Mouse (Mus musculus) heart, embryonic 14.5 days (tissue): ENCODE results near the gene Arid3b. TPM values are rescaled to one million over a fixed set of nuclear protein-coding genes. Genes with fewer than 3 reads are reported as not detected.

Experiments
- ATAC-seq: fragments of 200-750 bp; cut with Nextera tagmentation; 2 replicates; pipeline ENCODE4 v1.8.0; 2017; ENCODE audit warnings: low read depth, moderate TSS enrichment; ENCODE audit not compliant: insufficient number of reproducible peaks, insufficient read depth, low FRiP score
- H3K27ac ChIP-seq, 2 experiments: fragments of 200-500 bp in 1 of 2; fragments of 300-500 bp in 1 of 2; sonication (generic) in 1 of 2; replicated peaks in 1 of 2; 2 replicates each; pipeline ENCODE4 v1.5.1; 2012 to 2014; ENCODE audit warnings: low read depth in 2 of 2, low read length in 2 of 2, control low read depth in 1 of 2, mild to moderate bottlenecking in 1 of 2, mixed read lengths in 1 of 2; ENCODE audit not compliant: control insufficient read depth in 1 of 2, insufficient read depth in 1 of 2
- H3K27me3 ChIP-seq: fragments of 300-500 bp; sonication (generic); 2 replicates; pipeline ENCODE4 v1.6.1; 2014; ENCODE audit warnings: mild to moderate bottlenecking, low read length, control low read depth; ENCODE audit not compliant: control insufficient read depth, insufficient read depth
- H3K36me3 ChIP-seq: fragments of 300-500 bp; sonication (generic); 2 replicates; pipeline ENCODE4 v1.6.1; 2014; ENCODE audit warnings: mild to moderate bottlenecking, control low read depth, low read length, mixed read lengths; ENCODE audit not compliant: control insufficient read depth, insufficient read depth
- H3K4me1 ChIP-seq, 2 experiments: fragments of 200-500 bp in 1 of 2; fragments of 300-500 bp in 1 of 2; sonication (generic) in 1 of 2; 2 replicates each; pipeline ENCODE4 v1.6.1; 2012 to 2014; ENCODE audit warnings: low read length in 2 of 2, control low read depth in 1 of 2, mixed read lengths in 1 of 2; ENCODE audit not compliant: control insufficient read depth in 2 of 2, insufficient read depth in 2 of 2
- H3K4me2 ChIP-seq: fragments of 300-500 bp; sonication (generic); 2 replicates; pipeline ENCODE4 v1.6.1; 2014; ENCODE audit warnings: mild to moderate bottlenecking, low read length
- H3K4me3 ChIP-seq, 2 experiments: fragments of 200-500 bp in 1 of 2; fragments of 300-500 bp in 1 of 2; sonication (generic) in 1 of 2; 2 replicates each; pipeline ENCODE4 v1.5.1; 2012 to 2014; ENCODE audit warnings: low read length in 2 of 2, mild to moderate bottlenecking in 2 of 2, control low read depth in 1 of 2, low read depth in 1 of 2, moderate library complexity in 1 of 2; ENCODE audit not compliant: control insufficient read depth in 1 of 2, insufficient read depth in 1 of 2
- H3K9ac ChIP-seq: fragments of 300-500 bp; sonication (generic); 2 replicates; pipeline ENCODE4 v1.6.1; 2014; ENCODE audit warnings: mild to moderate bottlenecking, low read length
- H3K9me3 ChIP-seq: fragments of 300-500 bp; sonication (generic); 2 replicates; pipeline ENCODE4 v1.6.1; 2016; ENCODE audit warnings: low read length, control low read depth; ENCODE audit not compliant: control insufficient read depth
- WGBS: fragments of 180-500 bp; shearing (Covaris S2); extraction: QIAGEN DNeasy Blood & Tissue Kit; methylation state at CpG from one replicate; pipeline ENCODE4 v1.1.7; 2014; 5-methylcytosine and 5-hydroxymethylcytosine counted together
- polyA plus RNA-seq: library from polyadenylated mRNA; unstranded; fragments of >200 nt; fragmentation: Nextera tagmentation; extraction: Ambion mirVana; gene quantifications from 2 replicates; pipeline ENCODE4 v1.2.1, GENCODE M21; 2014

Gene Arid3b
- polyA plus RNA-seq, 1 experiment from 2014 or later = 8.1 TPM

DNA sequence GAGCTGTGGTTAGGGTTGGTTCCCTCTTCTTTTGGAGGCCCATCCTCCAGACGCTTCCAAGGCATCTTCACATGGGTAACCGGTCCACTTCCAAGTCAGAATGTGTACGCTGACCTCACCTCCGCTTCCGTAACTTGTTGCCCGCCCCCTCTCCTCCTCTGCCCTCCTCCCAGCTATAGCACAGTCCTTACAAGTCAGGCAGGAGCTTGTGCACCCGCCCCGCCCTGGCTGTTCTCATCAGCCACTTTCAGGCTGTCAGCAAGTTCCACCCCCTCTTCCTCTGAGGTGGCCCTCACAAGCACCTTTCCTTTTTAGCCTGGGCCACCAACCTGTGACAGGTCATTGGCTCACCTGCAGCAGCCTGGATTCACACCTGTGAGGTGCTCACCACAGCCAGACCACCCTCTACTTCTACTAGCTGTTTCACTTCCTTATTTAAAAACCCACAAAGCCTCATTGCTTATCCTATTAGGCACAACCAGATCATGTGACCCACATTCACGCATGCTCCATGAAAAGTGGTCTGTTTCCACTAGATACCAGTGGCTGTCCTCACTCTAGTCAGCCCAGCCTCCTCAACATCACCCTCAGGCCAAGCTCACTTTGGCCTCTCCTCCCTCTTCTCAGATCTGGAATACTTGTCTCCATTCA is 36.1 kb downstream of the Arid3b start:
- 0 out of 4 replicates have a peak overlapping the region, but pooled peaks of 1 of the 2 experiments have one; percentile 1 for H3K27ac ChIP-seq

DNA sequence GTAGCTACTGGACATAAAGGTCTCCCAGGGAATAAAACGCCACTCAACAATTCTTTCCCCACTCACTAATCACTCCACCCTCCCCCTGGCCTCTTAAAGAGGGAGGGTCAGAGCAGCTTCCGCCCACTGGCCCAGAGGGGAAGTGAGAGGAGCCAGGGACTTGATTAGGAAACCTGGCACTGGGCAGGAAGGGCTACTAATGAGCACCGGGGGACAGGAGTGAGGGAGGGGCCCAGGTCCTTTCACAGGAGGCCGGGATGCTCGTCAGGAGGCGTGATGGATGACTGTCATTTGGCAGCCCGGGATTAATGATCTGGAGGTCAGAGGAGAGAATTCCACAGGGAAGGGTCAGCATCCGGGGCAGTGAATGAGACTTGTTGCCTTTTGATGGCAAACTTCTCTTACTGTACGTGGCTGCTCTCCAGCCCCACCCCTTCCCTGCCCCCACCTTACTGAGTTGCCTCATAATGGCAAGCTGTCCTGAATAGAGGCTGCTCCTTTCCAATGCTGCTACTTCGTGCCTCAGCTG is 37.8 kb downstream of the Arid3b start:
- Histone ChIP-seq H3K4me2 (peak overlapping the region; percentile 41), H3K9me3 (no peaks in the 10 kb centered on the region), H3K4me3 (no peak overlapping the region), H3K9ac (no peak overlapping the region), H3K36me3 (peaks cover 41% of the 10 kb centered on the region), H3K4me1 (peaks cover 28 to 41% of the 10 kb centered on the region in 2 experiments), H3K27ac (peak overlapping the region in 1 of 2 experiments; percentile 57; a peak in 2 of 4 replicates), H3K27me3 (no peaks in the 10 kb centered on the region)
- 13% methylated on average over 10 of the region's 10 CpGs for WGBS
- ATAC-seq = peak; percentile 77

More for the DNA sequence above, 36.1 kb downstream of the Arid3b start:
- Histone ChIP-seq H3K27me3 (no peaks in the 10 kb centered on the region), H3K9me3 (no peaks in the 10 kb centered on the region), H3K4me1 (peaks cover 34 to 54% of the 10 kb centered on the region in 2 experiments), H3K4me3 (no peak overlapping the region), H3K36me3 (peaks cover 24% of the 10 kb centered on the region), H3K9ac (no peak overlapping the region), H3K4me2 (peak overlapping the region; percentile 5; the same call in 1 of the 2 replicates)
- ATAC-seq = peak; percentile 54; the same call in 1 of the 2 replicates
- 37% methylated on average over 9 of the region's 9 CpGs for WGBS

DNA sequence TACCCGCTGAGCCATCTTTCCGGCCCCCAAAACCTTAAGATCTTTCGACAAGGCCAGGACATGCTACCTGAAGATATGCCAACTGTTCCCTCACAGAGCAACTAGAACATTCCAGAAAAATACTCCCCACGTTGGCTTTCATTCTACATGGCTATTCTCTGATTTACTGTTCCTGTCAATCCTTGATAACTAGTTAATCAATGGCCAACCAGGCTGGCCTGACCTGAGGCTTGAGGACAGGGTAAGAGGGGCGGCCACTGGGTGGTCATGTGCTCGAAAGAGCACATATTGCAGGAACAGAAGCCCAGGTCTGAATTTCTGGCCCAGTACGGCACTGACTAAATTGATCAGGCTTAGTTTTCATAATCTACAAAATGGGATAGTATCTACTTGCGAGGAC is 39.1 kb downstream of the Arid3b start:
- no peak overlapping the region for H3K4me2 ChIP-seq
- 94% methylated on average over 8 of the region's 8 CpGs for WGBS
- H3K27ac ChIP-seq = no peak overlapping the region
- H3K27me3 ChIP-seq = no peaks in the 10 kb centered on the region
- ATAC-seq = no peak
- no peak overlapping the region for H3K4me3 ChIP-seq
- peaks cover 54% of the 10 kb centered on the region for H3K36me3 ChIP-seq
- H3K9ac ChIP-seq = no peak overlapping the region
- H3K4me1 ChIP-seq = peaks cover 18 to 28% of the 10 kb centered on the region in 2 experiments
- no peaks in the 10 kb centered on the region for H3K9me3 ChIP-seq

DNA sequence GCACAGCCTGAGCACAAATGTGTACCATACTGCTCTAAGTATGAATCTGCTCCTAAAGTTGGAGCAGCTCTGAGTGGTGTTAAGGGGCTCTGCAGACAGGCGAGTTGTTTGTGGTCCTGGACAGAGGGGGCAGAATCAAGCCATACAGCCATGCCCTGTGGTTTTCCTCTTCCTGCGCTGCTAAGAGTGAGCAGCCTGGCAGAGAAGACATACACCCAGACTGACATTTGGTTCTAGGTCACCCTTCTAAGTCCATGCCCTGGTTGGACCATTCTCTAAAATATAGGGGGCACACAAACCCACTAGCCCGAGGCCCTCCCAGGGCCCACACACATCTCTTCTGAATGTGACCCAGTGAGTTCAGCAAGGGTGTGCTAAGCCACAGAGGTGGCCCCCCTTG is 46.9 kb downstream of the Arid3b start:
- Histone ChIP-seq H3K4me3 (no peak overlapping the region), H3K4me2 (no peak overlapping the region), H3K9me3 (no peaks in the 10 kb centered on the region), H3K4me1 (no peaks in the 10 kb centered on the region), H3K27ac (no peak overlapping the region), H3K9ac (no peak overlapping the region), H3K27me3 (no peaks in the 10 kb centered on the region), H3K36me3 (peaks cover 55% of the 10 kb centered on the region)
- no peak for ATAC-seq
- WGBS = 77% methylated on average over 3 of the region's 3 CpGs

DNA sequence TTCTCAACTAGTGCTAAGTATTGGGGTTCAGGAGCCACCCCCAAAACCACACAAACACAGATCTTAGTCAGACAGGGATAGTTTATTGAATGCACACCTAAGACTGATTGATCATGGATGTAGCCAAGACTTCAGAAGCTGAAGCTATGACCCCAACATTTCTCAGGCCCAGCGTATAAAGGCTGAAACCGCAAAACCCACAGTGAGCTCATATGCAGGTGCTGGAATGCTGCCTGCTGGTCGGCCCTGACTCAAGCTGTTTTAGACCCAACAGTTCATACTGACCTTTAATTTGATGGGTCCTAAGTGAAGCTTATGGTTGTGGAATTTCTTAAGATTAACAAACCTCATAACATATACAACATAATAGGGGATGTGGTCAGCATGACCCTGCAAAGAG is 53.9 kb downstream of the Arid3b start:
- H3K36me3 ChIP-seq = no peaks in the 10 kb centered on the region
- WGBS = 89% methylated on average over 3 of the region's 3 CpGs
- no peak for ATAC-seq
- H3K4me1 ChIP-seq = no peaks in the 10 kb centered on the region; a peak in 1 of 4 replicates
- no peaks in the 10 kb centered on the region for H3K27me3 ChIP-seq
- H3K4me3 ChIP-seq = no peak overlapping the region
- H3K9ac ChIP-seq = no peak overlapping the region
- no peak overlapping the region for H3K4me2 ChIP-seq
- H3K27ac ChIP-seq = no peak overlapping the region
- no peaks in the 10 kb centered on the region for H3K9me3 ChIP-seq

DNA sequence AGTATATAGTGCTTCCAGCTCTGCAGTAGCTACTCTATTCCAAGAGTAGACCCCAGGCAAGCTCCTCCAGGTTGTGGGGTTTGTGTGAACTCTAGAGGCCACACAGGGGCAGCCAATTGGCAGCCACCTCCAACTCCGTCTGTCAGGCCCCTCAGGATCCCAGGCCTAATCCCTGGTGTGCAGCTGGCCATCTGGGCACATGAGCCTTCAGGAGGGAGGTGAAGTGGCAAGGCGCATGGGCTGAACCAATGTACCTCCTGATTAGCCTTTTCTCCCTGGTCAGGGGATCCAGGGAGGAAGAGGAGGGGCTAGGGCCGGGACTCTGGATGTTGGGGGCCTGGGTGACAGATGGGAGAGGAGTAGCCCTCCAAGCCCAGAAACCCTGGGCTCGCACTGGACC is 60.9 kb downstream of the Arid3b start:
- no peak for ATAC-seq
- Histone ChIP-seq H3K4me3 (no peak overlapping the region), H3K9ac (no peak overlapping the region), H3K4me2 (no peak overlapping the region), H3K27me3 (no peaks in the 10 kb centered on the region), H3K4me1 (peaks cover 6 to 9% of the 10 kb centered on the region in 2 experiments), H3K27ac (no peak overlapping the region), H3K36me3 (no peaks in the 10 kb centered on the region), H3K9me3 (no peaks in the 10 kb centered on the region)
- WGBS = 51% methylated on average over 4 of the region's 4 CpGs

DNA sequence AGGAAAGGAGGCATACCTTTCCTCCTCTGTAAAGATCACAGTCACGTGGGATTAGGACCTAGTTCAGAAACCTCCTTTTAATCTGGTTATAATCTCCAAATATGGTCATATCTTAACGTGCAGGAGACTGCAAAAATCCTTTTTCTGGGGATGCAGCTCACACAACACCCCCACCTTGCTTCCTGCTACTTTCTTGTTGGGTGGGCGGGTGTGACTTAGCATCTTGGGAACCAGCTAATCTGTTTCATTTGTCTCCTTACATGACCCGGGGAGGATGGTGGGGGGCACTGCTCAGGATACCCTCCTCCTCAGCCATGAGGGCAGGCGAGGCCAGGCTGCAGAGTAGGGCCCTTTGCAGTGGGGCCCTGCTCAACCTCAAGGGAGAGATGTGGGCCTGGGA is 61.6 kb downstream of the Arid3b start:
- H3K9me3 ChIP-seq = no peaks in the 10 kb centered on the region
- H3K9ac ChIP-seq = no peak overlapping the region
- ATAC-seq = no peak
- no peak overlapping the region for H3K27ac ChIP-seq
- 67% methylated on average over 5 of the region's 5 CpGs for WGBS
- H3K27me3 ChIP-seq = no peaks in the 10 kb centered on the region
- no peak overlapping the region for H3K4me3 ChIP-seq
- peaks cover 9 to 14% of the 10 kb centered on the region in 2 experiments for H3K4me1 ChIP-seq
- no peaks in the 10 kb centered on the region for H3K36me3 ChIP-seq
- H3K4me2 ChIP-seq = no peak overlapping the region
